Comparison of ENCODE assay signal across 28 mouse cellular contexts in genomic region chr15:30122061-30122460, GRCm38 (mm10). TPM values are rescaled to one million over a fixed set of nuclear protein-coding genes. Genes with fewer than 3 reads are reported as not detected.
"Had no signal": no experiment of that assay in that cellular context is flagged by ENCODE, and none has a peak within 500 bp of the region (broad histone marks: within the 10 kb centered on the region; RNA-seq: fewer than 3 reads in every experiment).

No protein-coding gene starts in this region.

- ATAC-seq: hindbrain, postnatal 0 days; intestine, embryonic 15.5 days; intestine, postnatal 0 days; liver, embryonic 12.5 days had no signal

- DNase-seq: gastrocnemius, postnatal 14 days; gastrocnemius, postnatal 36 days; heart, adult 11 months; heart, adult 2 months; heart, postnatal 14 days; heart, postnatal 36 days; kidney, adult 18-20 months; kidney, adult 8-10 months; kidney, postnatal 10 days; kidney, postnatal 25 days; kidney, postnatal 4 days; layer of hippocampus, adult 9-11 months; layer of hippocampus, postnatal 36 days; left cerebral cortex, postnatal 4 days had no signal

- H3K9ac ChIP-seq: heart, embryonic 13.5 days; heart, embryonic 15.5 days; hindbrain, embryonic 13.5 days; hindbrain, embryonic 15.5 days; intestine, embryonic 15.5 days; limb, embryonic 13.5 days; limb, embryonic 15.5 days; liver, embryonic 12.5 days; liver, embryonic 14.5 days had no signal

- H3K4me3 ChIP-seq: heart, adult 2 months; heart, embryonic 13.5 days; heart, embryonic 15.5 days; hindbrain, embryonic 13.5 days; hindbrain, embryonic 15.5 days; intestine, embryonic 15.5 days; limb, embryonic 13.5 days; limb, embryonic 15.5 days; liver, embryonic 12.5 days had no signal

- H3K27ac ChIP-seq: heart, adult 2 months; heart, embryonic 13.5 days; heart, embryonic 15.5 days; hindbrain, embryonic 13.5 days; hindbrain, embryonic 15.5 days; hindbrain, postnatal 0 days; intestine, embryonic 15.5 days; limb, embryonic 13.5 days; limb, embryonic 15.5 days; liver, embryonic 12.5 days; liver, embryonic 14.5 days had no signal

- H3K36me3 ChIP-seq: heart, embryonic 13.5 days; heart, embryonic 15.5 days; hindbrain, embryonic 13.5 days; hindbrain, embryonic 15.5 days; intestine, embryonic 15.5 days; limb, embryonic 13.5 days; limb, embryonic 15.5 days; liver, embryonic 12.5 days had no signal

- H3K9me3 ChIP-seq: heart, embryonic 13.5 days; heart, embryonic 15.5 days; hindbrain, embryonic 13.5 days; hindbrain, embryonic 15.5 days; intestine, embryonic 15.5 days; limb, embryonic 13.5 days; limb, embryonic 15.5 days; liver, embryonic 12.5 days had no signal

- H3K27me3 ChIP-seq: heart, embryonic 13.5 days; heart, embryonic 15.5 days; hindbrain, embryonic 13.5 days; hindbrain, embryonic 15.5 days; intestine, embryonic 15.5 days; limb, embryonic 13.5 days; limb, embryonic 15.5 days; liver, embryonic 12.5 days had no signal

- H3K4me1 ChIP-seq: heart, embryonic 13.5 days; heart, embryonic 15.5 days; hindbrain, embryonic 13.5 days; hindbrain, embryonic 15.5 days; intestine, embryonic 15.5 days; limb, embryonic 13.5 days; limb, embryonic 15.5 days; liver, embryonic 12.5 days had no signal

- H3K4me2 ChIP-seq: heart, embryonic 11.5 days; heart, embryonic 13.5 days; heart, embryonic 15.5 days; hindbrain, embryonic 13.5 days; hindbrain, embryonic 15.5 days; intestine, embryonic 15.5 days; limb, embryonic 13.5 days; limb, embryonic 15.5 days; liver, embryonic 12.5 days had no signal

RNA-seq across cellular contexts. Expression of gene Ctnnd2, which starts 50.3 kb away (rescaled TPM):
- total RNA-seq: gastrocnemius, adult 8-10 months; gastrocnemius, postnatal 36 days had no signal
- polyA plus RNA-seq: heart, postnatal 0 days had no signal
